Comparison of ENCODE assay signal across 8 mouse cellular contexts in the genomic region with DNA sequence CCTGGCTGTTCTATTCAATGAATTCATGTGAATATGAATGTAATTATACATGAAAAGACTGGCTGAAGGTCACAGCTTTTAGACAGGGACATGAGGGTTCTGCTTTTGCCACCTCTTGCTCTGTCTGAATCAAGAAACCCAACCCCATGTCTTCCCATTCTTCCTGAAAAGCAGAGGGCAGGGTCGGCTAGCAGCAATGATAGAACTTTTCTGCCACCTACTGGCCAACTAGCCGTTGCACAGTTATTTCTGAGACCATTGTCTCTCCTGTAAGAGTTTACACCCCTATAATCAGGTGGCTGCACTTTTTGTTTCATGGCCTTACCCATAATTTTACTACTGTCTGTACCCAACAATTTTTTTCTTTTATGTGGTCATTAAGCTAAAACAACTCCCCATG. TPM values are rescaled to one million over a fixed set of nuclear protein-coding genes. Genes with fewer than 3 reads are reported as not detected.
DNase-seq lines count a peak whose midpoint lies in the region; ATAC-seq and TF ChIP-seq lines count a peak whose summit lies in the region.

No protein-coding gene starts in this region.

- peaks cover 27% of the 10 kb centered on the region for H3K4me1 ChIP-seq in hindbrain, embryonic 13.5 days (replicated peaks)
- no peaks in the 10 kb centered on the region for H3K4me1 ChIP-seq in lung, embryonic 14.5 days (ENCODE audit: insufficient read depth)

- TF ChIP-seq CTCF in lung, embryonic 14.5 days (IDR thresholded peaks at IDR 0.05; ENCODE audit: low read depth), result peak; percentile 71

- WGBS in hindbrain, embryonic 13.5 days, result 11% methylated on average over 2 of the region's 2 CpGs
- 0% methylated on average over 2 of the region's 2 CpGs for WGBS in lung, embryonic 14.5 days

- no peak overlapping the region for H3K4me2 ChIP-seq in hindbrain, embryonic 13.5 days
- no peak overlapping the region for H3K4me2 ChIP-seq in lung, embryonic 14.5 days

- ATAC-seq in hindbrain, embryonic 13.5 days (ENCODE audit: low FRiP score), result peak; percentile 48; the same call in 1 of the 2 replicates
- peak; percentile 56; the same call in 1 of the 2 replicates for ATAC-seq in lung, embryonic 14.5 days (ENCODE audit: insufficient read depth)

- no peak overlapping the region for H3K4me3 ChIP-seq in hindbrain, embryonic 13.5 days
- H3K4me3 ChIP-seq in lung, embryonic 14.5 days (ENCODE audit: low read depth, low read length), result no peak overlapping the region

- H3K36me3 ChIP-seq in hindbrain, embryonic 13.5 days, result peaks cover 6% of the 10 kb centered on the region
- H3K36me3 ChIP-seq in lung, embryonic 14.5 days (ENCODE audit: insufficient read depth), result no peaks in the 10 kb centered on the region

- H3K27ac ChIP-seq in hindbrain, embryonic 13.5 days, result no peak overlapping the region
- H3K27ac ChIP-seq in lung, embryonic 14.5 days (ENCODE audit: low read depth), result no peak overlapping the region

- peaks cover 15% of the 10 kb centered on the region; the same call in 1 of the 2 replicates for H3K9me3 ChIP-seq in hindbrain, embryonic 13.5 days
- no peaks in the 10 kb centered on the region for H3K9me3 ChIP-seq in lung, embryonic 14.5 days (ENCODE audit: low read depth, low read length)

- no peak overlapping the region for H3K9ac ChIP-seq in hindbrain, embryonic 13.5 days
- H3K9ac ChIP-seq in lung, embryonic 14.5 days, result no peak overlapping the region

- no peaks in the 10 kb centered on the region for H3K27me3 ChIP-seq in hindbrain, embryonic 13.5 days
- H3K27me3 ChIP-seq in lung, embryonic 14.5 days (ENCODE audit: insufficient read depth, low read length), result no peaks in the 10 kb centered on the region

- DNase-seq in heart, adult 18-20 months, result peak; percentile 14 to 54
- no peak for DNase-seq in heart, postnatal 25 days (ENCODE audit: low spot score)
- DNase-seq in ES-CJ7 (ENCODE audit: low read depth, low spot score), result peak; percentile 66
- peak; percentile 64 to 76 for DNase-seq in cerebellum, postnatal 10 days
- DNase-seq in lung, embryonic 14.5 days, result peak; percentile 73
- DNase-seq in right cerebral cortex, postnatal 25 days, result peak; percentile 10
- DNase-seq in spleen, postnatal 4 days (ENCODE audit: low spot score in 2 of 2), result no peak

- intact Hi-C loops in heart, postnatal 25 days (cut with DNase I), result loop anchor here (5.0 kb wide), 1 partner anchor 155 kb away; no protein-coding TSS in a partner anchor

RNA-seq across cellular contexts. Expression of gene Magel2, which starts 5.6 kb away (rescaled TPM):
- not detected for total RNA-seq in heart, adult 18-20 months (2021)
- not detected for total RNA-seq in heart, postnatal 25 days (2021)
- polyA plus RNA-seq in hindbrain, embryonic 13.5 days (2015; fragmentation: Nextera tagmentation; extraction: Ambion mirVana), result 16.3 and 19.7 TPM in 2 replicates
- 2.1 and 2.5 TPM in 2 replicates for polyA plus RNA-seq in lung, embryonic 14.5 days (2014; fragmentation: Nextera tagmentation; extraction: Ambion mirVana)

RNA-seq across cellular contexts. Expression of gene Ndn, which starts 36.0 kb away (rescaled TPM):
- total RNA-seq in heart, adult 18-20 months (2021), result 1 to 10 TPM; 4.0 to 4.2 TPM
- 1 to 10 TPM; 5.6 to 5.7 TPM for total RNA-seq in heart, postnatal 25 days (2021)
- 501 and 528 TPM in 2 replicates for polyA plus RNA-seq in hindbrain, embryonic 13.5 days (2015; fragmentation: Nextera tagmentation; extraction: Ambion mirVana)
- polyA plus RNA-seq in lung, embryonic 14.5 days (2014; fragmentation: Nextera tagmentation; extraction: Ambion mirVana), result 77.9 and 78.8 TPM in 2 replicates

RNA-seq across cellular contexts. Expression of gene Mkrn3, which starts 37.5 kb away (rescaled TPM):
- under 1 TPM; 0.20 to 0.21 TPM for total RNA-seq in heart, adult 18-20 months (2021)
- under 1 TPM; 0.29 to 0.48 TPM for total RNA-seq in heart, postnatal 25 days (2021)
- 19.4 and 21.1 TPM in 2 replicates for polyA plus RNA-seq in hindbrain, embryonic 13.5 days (2015; fragmentation: Nextera tagmentation; extraction: Ambion mirVana)
- 4.6 and 5.1 TPM in 2 replicates for polyA plus RNA-seq in lung, embryonic 14.5 days (2014; fragmentation: Nextera tagmentation; extraction: Ambion mirVana)

Comparison
In these comparisons a context has a peak if more than half of its experiments do, and no peak if none do; other contexts are left out.
1. DNase-seq: peak in heart, adult 18-20 months (2 of 2), ES-CJ7 (single experiment), cerebellum, postnatal 10 days (2 of 2), lung, embryonic 14.5 days (single experiment) and right cerebral cortex, postnatal 25 days (single experiment); none in heart, postnatal 25 days (single experiment) and spleen, postnatal 4 days (0 of 2).